Mouse (Mus musculus) embryonic facial prominence, embryonic 13.5 days (tissue): ENCODE results near the gene Spi1. TPM values are rescaled to one million over a fixed set of nuclear protein-coding genes. Genes with fewer than 3 reads are reported as not detected.
A peak's percentile ranks its signal among the peaks of the same experiment; 100 is the strongest.
"Not testable (repeated sequence)": the region's sequence is repeated elsewhere in the genome, so short reads cannot be mapped to it uniquely, and the experiment has no call there.

ENCODE experiments used
- ATAC-seq: fragments of 200-750 bp; cut with Nextera tagmentation; 2 replicates; pipeline ENCODE4 v1.8.0; 2017; ENCODE audit warnings: low read depth; ENCODE audit not compliant: insufficient number of reproducible peaks, insufficient read depth, low FRiP score, low TSS enrichment
- H3K27ac ChIP-seq: fragments of 300-500 bp; sonication (generic); 2 replicates; pipeline ENCODE4 v1.5.1; 2015; ENCODE audit warnings: moderate library complexity, mild to moderate bottlenecking, inconsistent platforms
- H3K27me3 ChIP-seq: fragments of 300-500 bp; sonication (generic); 2 replicates; pipeline ENCODE4 v1.6.1; 2015; ENCODE audit warnings: mild to moderate bottlenecking, inconsistent platforms
- H3K36me3 ChIP-seq: fragments of 300-500 bp; sonication (generic); 2 replicates; pipeline ENCODE4 v1.6.1; 2015; ENCODE audit warnings: mild to moderate bottlenecking, inconsistent platforms
- H3K4me1 ChIP-seq: fragments of 300-500 bp; sonication (generic); 2 replicates; pipeline ENCODE4 v1.6.1; 2015; ENCODE audit warnings: inconsistent platforms
- H3K4me2 ChIP-seq: fragments of 300-500 bp; sonication (generic); 2 replicates; pipeline ENCODE4 v1.6.1; 2015; ENCODE audit warnings: moderate library complexity, mild to moderate bottlenecking, inconsistent platforms
- H3K4me3 ChIP-seq: fragments of 300-500 bp; sonication (generic); 2 replicates; pipeline ENCODE4 v1.5.1; 2015; ENCODE audit warnings: mild to moderate bottlenecking, inconsistent platforms
- H3K9ac ChIP-seq: fragments of 300-500 bp; sonication (generic); 2 replicates; pipeline ENCODE4 v1.6.1; 2015; ENCODE audit warnings: mild to moderate bottlenecking, inconsistent platforms
- H3K9me3 ChIP-seq: fragments of 300-500 bp; sonication (generic); 2 replicates; pipeline ENCODE4 v1.6.1; 2016; ENCODE audit warnings: inconsistent platforms
- WGBS: fragments of 180-500 bp; shearing (Covaris S2); methylation state at CpG from one replicate; pipeline ENCODE4 v1.1.7; 2015; ENCODE audit warnings: mixed read lengths; 5-methylcytosine and 5-hydroxymethylcytosine counted together
- polyA plus RNA-seq: library from polyadenylated mRNA; unstranded; fragments of >200 nt; fragmentation: Nextera tagmentation; extraction: Ambion mirVana; gene quantifications from 2 replicates; pipeline ENCODE4 v1.2.1, GENCODE M21; 2015

The Spi1 gene
- polyA plus RNA-seq, 1 experiment from 2014 or later, result 7.5 TPM

- Histone ChIP-seq H3K36me3 (no peaks in the 10 kb centered on the region), H3K27ac (no peak overlapping the region), H3K9me3 (no peaks in the 10 kb centered on the region), H3K4me1 (no peaks in the 10 kb centered on the region), H3K27me3 (no peaks in the 10 kb centered on the region), H3K4me2 (no peak overlapping the region), H3K9ac (no peak overlapping the region), H3K4me3 (no peak overlapping the region)
- no peak for ATAC-seq
- 82% methylated on average over 3 of the region's 3 CpGs for WGBS
Measured at GRCm38 (mm10) chr2:91108156-91108555, 26.0 kb downstream of the Spi1 start.

DNA sequence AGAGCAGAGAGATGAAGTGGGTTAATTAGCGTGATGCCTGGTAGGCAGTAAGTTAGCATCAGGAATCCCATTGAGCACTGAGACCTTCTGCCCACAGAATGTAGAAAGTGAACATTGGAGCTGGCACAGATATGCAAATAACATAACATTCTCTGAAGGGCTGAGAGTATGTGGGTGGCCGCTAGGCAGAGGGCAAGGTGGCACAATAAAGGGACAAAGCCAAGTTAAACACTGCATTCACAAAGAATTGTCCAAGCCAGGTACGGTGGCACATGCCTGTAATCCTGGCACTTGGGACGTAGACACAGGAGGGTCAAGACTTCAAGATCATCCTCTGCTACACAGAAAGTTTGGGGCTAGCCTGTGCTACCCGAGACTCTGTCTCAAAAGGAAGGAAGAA is 27.1 kb downstream of the Spi1 start:
- H3K27ac ChIP-seq, result no peak overlapping the region

DNA sequence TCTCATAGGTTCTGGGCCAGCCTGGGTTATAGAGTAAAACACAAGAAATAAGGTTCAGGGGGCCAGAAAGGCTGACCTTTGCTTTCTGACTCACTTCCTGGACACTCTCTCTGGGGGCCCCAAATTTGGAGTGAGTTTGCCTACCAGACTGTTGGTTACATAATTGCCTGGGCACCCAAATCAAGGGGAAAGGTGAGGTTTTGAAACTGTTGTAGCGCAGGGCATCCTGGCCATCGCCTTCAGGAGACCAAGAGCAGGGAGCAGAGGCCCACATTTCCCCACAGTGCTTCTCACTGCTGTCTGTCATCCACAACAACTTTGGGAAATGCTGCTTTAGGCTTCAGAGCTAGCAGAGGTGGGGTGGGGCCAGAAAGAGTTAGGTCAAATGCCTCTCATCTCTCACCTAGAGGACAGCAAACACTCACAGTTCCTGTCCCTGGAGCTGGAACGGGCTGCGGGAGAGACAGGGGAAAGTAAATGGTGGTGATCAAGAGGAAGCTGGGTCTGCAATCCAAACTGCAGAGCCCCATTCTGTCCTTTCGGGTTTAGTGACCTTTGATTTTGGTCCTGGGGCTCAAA is 27.7 kb downstream of the Spi1 start:
- Histone ChIP-seq H3K4me3 (no peak overlapping the region), H3K9ac (no peak overlapping the region), H3K27me3 (peaks cover 3% of the 10 kb centered on the region; the same call in 1 of the 2 replicates), H3K27ac (no peak overlapping the region), H3K4me2 (no peak overlapping the region), H3K4me1 (0 out of 2 replicates have a peak, but pooled peaks cover under 1% of the 10 kb centered on the region), H3K36me3 (no peaks in the 10 kb centered on the region), H3K9me3 (no peaks in the 10 kb centered on the region)
- 87% methylated on average over 5 of the region's 5 CpGs for WGBS
- no peak for ATAC-seq

More for the DNA sequence above, 27.1 kb downstream of the Spi1 start:
- no peaks in the 10 kb centered on the region for H3K36me3 ChIP-seq
- H3K4me3 ChIP-seq, result no peak overlapping the region
- no peak overlapping the region for H3K9ac ChIP-seq
- no peak overlapping the region for H3K4me2 ChIP-seq
- H3K27me3 ChIP-seq, result no peaks in the 10 kb centered on the region
- no peaks in the 10 kb centered on the region for H3K9me3 ChIP-seq
- no peak for ATAC-seq
- WGBS, result 83% methylated on average over 5 of the region's 5 CpGs
- H3K4me1 ChIP-seq, result no peaks in the 10 kb centered on the region

DNA sequence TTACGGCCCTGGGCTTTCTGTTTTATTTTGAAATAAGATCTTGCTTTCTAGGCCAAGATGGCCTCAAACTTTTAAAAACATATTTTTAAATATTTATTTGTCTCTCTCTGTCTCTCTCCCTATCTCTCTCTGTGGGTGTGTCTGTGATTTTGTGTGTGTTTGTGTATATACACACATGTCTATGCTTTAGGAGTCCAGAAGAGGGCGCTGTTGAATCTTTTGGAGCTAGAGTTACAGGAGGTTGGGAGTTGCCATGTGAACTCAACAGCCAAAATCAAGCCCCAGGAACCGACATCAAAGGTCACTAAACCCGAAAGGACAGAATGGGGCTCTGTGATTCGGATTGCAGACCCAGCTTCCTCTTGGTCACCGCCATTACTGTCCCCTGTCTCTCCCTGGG is 28.2 kb downstream of the Spi1 start:
- Histone ChIP-seq H3K4me3 (no peak overlapping the region), H3K4me2 (no peak overlapping the region), H3K36me3 (no peaks in the 10 kb centered on the region), H3K4me1 (0 out of 2 replicates have a peak, but pooled peaks cover 6% of the 10 kb centered on the region), H3K27me3 (peaks cover 4% of the 10 kb centered on the region), H3K9ac (no peak overlapping the region), H3K27ac (no peak overlapping the region), H3K9me3 (no peaks in the 10 kb centered on the region)
- no peak for ATAC-seq
- WGBS, result 76% methylated on average over 6 of the region's 6 CpGs

DNA sequence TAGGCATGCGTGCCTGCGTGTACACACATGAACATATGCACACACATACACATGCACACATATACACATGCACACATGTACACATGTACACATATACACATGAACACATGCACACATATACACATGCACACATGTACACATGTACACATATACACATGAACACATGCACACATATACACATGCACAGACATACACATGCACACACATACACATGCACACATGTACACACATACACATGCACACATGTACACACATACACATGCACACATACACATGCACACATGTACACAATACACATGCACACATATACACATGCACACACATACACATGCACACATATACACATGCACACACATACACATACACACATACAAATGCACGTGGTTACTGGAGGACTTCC is 29.6 kb downstream of the Spi1 start:
- 83% methylated on average over 3 of the region's 3 CpGs for WGBS
- ATAC-seq, H3K4me1 ChIP-seq, H3K36me3 ChIP-seq, H3K27ac ChIP-seq, H3K9ac ChIP-seq, H3K9me3 ChIP-seq, H3K4me2 ChIP-seq, H3K4me3 ChIP-seq: not testable (repeated sequence)
- H3K27me3 ChIP-seq, result peaks cover 14% of the 10 kb centered on the region

DNA sequence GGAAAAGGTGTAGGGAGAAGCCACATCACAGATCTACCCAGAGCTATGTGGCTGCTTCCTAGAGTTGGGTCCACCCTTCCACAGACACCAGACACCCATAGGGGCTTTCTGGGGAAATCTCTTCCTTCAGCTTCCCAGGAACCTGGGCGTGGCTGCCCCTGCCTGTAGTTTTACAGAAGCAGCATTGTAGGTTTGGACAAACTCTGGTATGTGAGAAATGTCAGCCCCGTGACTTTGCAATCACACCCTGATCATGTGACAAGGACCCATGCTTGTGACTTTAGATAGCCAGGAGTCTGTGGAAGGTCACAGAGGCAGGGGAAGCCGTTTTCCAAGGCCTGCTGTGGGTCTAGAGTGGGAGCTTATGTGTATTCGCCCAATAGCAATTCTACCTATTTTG is 30.3 kb downstream of the Spi1 start:
- H3K4me2 ChIP-seq, result no peak overlapping the region

DNA sequence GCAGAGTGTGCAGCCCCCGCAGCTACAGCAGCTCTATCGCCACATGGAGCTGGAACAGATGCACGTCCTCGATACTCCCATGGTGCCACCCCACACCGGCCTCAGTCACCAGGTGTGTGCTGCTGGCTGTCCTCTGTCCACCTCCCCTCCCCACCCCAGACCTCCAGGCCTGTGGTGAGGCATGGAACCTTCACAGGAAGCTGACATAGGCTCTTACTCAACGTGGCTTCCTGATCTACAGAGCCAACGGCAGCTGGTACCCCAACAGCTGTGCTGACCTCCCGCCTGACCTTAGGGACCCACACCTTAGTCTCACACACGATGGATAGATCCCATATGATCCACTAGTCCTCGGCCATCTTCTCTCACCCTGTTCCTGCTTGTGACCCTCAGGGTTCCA is 31.1 kb downstream of the Spi1 start:
- H3K36me3 ChIP-seq, result no peaks in the 10 kb centered on the region
- H3K9me3 ChIP-seq, result no peaks in the 10 kb centered on the region
- no peak overlapping the region for H3K9ac ChIP-seq
- peaks cover 22% of the 10 kb centered on the region for H3K27me3 ChIP-seq
- 0 out of 2 replicates have a peak, but pooled peaks cover 9% of the 10 kb centered on the region for H3K4me1 ChIP-seq
- ATAC-seq, result no peak
- H3K4me3 ChIP-seq, result no peak overlapping the region
- WGBS, result 80% methylated on average over 10 of the region's 10 CpGs
- no peak overlapping the region for H3K4me2 ChIP-seq
- H3K27ac ChIP-seq, result no peak overlapping the region

More for the DNA sequence above, 30.3 kb downstream of the Spi1 start:
- ATAC-seq, result no peak
- Histone ChIP-seq H3K4me3 (no peak overlapping the region), H3K9ac (no peak overlapping the region), H3K36me3 (no peaks in the 10 kb centered on the region), H3K27me3 (peaks cover 19% of the 10 kb centered on the region), H3K9me3 (no peaks in the 10 kb centered on the region), H3K27ac (no peak overlapping the region), H3K4me1 (0 out of 2 replicates have a peak, but pooled peaks cover 9% of the 10 kb centered on the region)
- 35% methylated on average over 4 of the region's 4 CpGs for WGBS

DNA sequence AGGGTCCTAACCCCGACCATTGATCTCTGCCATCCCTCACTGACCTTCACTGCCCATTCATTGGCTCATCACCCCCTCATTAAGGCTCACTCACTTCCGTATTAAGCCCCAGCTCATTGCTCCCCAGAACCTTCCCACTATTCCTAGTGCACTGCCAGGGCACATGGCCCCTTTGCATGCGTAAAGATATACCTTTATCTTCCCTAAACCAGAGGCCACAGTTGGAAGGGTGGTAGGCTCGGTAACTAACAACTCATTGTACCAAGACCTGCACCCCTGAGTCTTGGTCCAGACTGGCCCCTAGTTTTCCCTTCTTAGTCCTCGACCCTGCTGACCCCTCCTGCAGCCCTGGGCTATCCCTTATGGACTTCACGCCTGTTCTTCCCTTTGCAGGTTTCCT is 31.7 kb downstream of the Spi1 start:
- Histone ChIP-seq H3K4me3 (no peak overlapping the region), H3K4me2 (no peak overlapping the region), H3K9me3 (no peaks in the 10 kb centered on the region), H3K36me3 (no peaks in the 10 kb centered on the region), H3K9ac (no peak overlapping the region), H3K4me1 (0 out of 2 replicates have a peak, but pooled peaks cover 9% of the 10 kb centered on the region), H3K27ac (no peak overlapping the region), H3K27me3 (peaks cover 22% of the 10 kb centered on the region)
- no peak for ATAC-seq
- 68% methylated on average over 6 of the region's 6 CpGs for WGBS

GRCm38 (mm10) chr2:91114781-91115577 is 32.8 kb downstream of the Spi1 start:
- ATAC-seq, result peak; percentile 43; the same call in 1 of the 2 replicates
- WGBS, result 6% methylated on average over 42 of the region's 42 CpGs

GRCm38 (mm10) chr2:91115578-91115970 is 33.4 kb downstream of the Spi1 start:
- Histone ChIP-seq H3K4me2 (peak overlapping the region; percentile 85), H3K9ac (peak overlapping the region; percentile 74), H3K36me3 (no peaks in the 10 kb centered on the region)

More at GRCm38 (mm10) chr2:91114781-91115577, 32.8 kb downstream of the Spi1 start:
- peaks cover 22% of the 10 kb centered on the region for H3K27me3 ChIP-seq
- peak overlapping the region; percentile 85 for H3K4me2 ChIP-seq
- peak overlapping the region; percentile 74 for H3K9ac ChIP-seq
- H3K4me3 ChIP-seq, result peak overlapping the region; percentile 49
- H3K27ac ChIP-seq, result no peak overlapping the region
- no peaks in the 10 kb centered on the region for H3K9me3 ChIP-seq
- no peaks in the 10 kb centered on the region for H3K36me3 ChIP-seq
- 0 out of 2 replicates have a peak, but pooled peaks cover 9% of the 10 kb centered on the region for H3K4me1 ChIP-seq

DNA sequence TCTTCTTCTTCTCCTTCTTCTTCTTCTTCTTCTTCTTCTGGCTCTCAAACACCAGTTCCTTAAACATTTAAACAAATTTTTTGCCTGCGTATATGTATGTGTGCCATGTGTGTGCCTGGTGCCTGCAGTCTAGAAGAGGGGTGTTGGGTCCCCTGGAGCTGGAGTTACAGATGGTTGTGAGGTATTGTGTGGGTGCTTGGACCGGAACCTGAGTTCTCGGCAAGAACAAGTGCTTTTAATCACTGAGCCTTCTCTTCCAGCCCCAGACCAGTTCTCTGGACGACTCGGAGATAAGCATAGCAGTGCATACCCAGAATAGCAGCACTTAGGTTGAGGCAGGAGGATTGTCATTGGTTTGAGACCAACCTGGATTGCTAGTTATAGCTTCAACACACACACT is 34.7 kb downstream of the Spi1 start:
- no peak for ATAC-seq
- WGBS, result 79% methylated on average over 5 of the region's 5 CpGs
- Histone ChIP-seq H3K27ac (no peak overlapping the region), H3K4me1 (0 out of 2 replicates have a peak, but pooled peaks cover 9% of the 10 kb centered on the region), H3K9me3 (no peaks in the 10 kb centered on the region), H3K4me3 (no peak overlapping the region), H3K9ac (no peak overlapping the region), H3K27me3 (peaks cover 22% of the 10 kb centered on the region), H3K36me3 (no peaks in the 10 kb centered on the region), H3K4me2 (no peak overlapping the region)

More at GRCm38 (mm10) chr2:91115578-91115970, 33.4 kb downstream of the Spi1 start:
- H3K27me3 ChIP-seq, result peaks cover 22% of the 10 kb centered on the region
- WGBS, result 34% methylated on average over 12 of the region's 12 CpGs
- ATAC-seq, result no peak
- H3K9me3 ChIP-seq, result no peaks in the 10 kb centered on the region
- H3K4me3 ChIP-seq, result peak overlapping the region; percentile 49
- 0 out of 2 replicates have a peak, but pooled peaks cover 9% of the 10 kb centered on the region for H3K4me1 ChIP-seq
- no peak overlapping the region for H3K27ac ChIP-seq
